ENCODE assay signal across 23 mouse cellular contexts in the genomic region with DNA sequence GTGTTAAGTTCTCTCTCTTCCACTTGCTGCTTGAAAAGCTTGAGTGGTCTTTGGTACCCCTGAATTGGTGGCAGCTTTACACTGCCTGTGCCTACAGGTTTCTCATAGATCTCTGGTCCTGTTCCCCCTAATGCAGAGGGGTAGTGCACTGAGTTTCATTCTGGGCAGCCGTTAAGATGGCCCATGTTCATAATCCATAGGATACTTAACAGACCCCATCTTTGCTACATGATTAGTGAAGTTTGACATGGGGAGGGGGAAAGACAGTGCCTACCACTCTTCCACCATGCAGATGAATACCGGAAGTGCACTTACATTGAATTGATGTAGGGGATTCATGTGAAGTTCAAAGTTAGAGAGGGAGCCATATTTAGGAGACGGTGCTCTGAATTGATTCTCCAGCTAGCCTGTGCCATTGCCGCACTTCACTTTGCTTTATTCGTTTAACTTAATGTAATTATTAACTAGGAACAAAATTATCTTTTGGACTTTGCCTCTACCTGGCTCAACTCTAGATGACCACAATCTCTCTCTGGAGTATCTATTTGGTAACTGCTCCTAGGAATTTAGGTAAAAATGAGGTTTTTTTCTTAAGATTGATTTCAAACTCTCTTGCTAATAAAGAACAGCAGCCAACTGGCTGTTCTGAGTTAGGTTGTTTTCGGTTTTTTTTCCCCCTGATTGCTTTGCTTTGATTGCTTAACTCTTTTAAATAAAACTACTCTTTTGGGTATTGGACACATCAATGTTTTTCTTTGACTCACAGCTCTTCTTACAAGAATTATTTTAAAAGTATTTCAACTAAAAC.
DNase-seq lines count a peak whose midpoint lies in the region; ATAC-seq and TF ChIP-seq lines count a peak whose summit lies in the region.
"Had no signal": no experiment of that assay in that cellular context is flagged by ENCODE, and none has a peak within 500 bp of the region (broad histone marks: within the 10 kb centered on the region; RNA-seq: fewer than 3 reads in every experiment).

No protein-coding gene starts in this region.

- TF ChIP-seq POLR2A in liver, adult 2 months (IDR thresholded peaks at IDR 0.05; ENCODE audit: extremely low read depth, insufficient read depth, low read length), result no peak

- no peak overlapping the region for H3K4me3 ChIP-seq in liver, adult 2 months (ENCODE audit: insufficient read depth, low read depth, low read length)
- no peak overlapping the region for H3K4me3 ChIP-seq in liver, embryonic 11.5 days (ENCODE audit: low read depth, low read length)
- H3K4me3 ChIP-seq in intestine, embryonic 14.5 days (ENCODE audit: low read depth, low read length), result no peak overlapping the region
- no peak overlapping the region for H3K4me3 ChIP-seq in intestine, postnatal 0 days (ENCODE audit: low read depth, low read length)
- no peak overlapping the region for H3K4me3 ChIP-seq in midbrain, embryonic 14.5 days (replicated peaks; ENCODE audit: low read depth, low read length)
- H3K4me3 ChIP-seq: embryonic facial prominence, embryonic 12.5 days; embryonic facial prominence, embryonic 15.5 days; gastrocnemius, adult 2 months; hindbrain, embryonic 12.5 days had no signal

- H3K9ac ChIP-seq in liver, adult 2 months (ENCODE audit: low read depth, low read length), result no peak overlapping the region
- H3K9ac ChIP-seq in liver, embryonic 11.5 days (ENCODE audit: low read depth, low read length), result no peak overlapping the region
- no peak overlapping the region for H3K9ac ChIP-seq in intestine, embryonic 14.5 days (ENCODE audit: low read length)
- H3K9ac ChIP-seq in intestine, postnatal 0 days (ENCODE audit: low read depth, low read length), result no peak overlapping the region
- no peak overlapping the region for H3K9ac ChIP-seq in midbrain, embryonic 14.5 days (replicated peaks; ENCODE audit: low read length)
- H3K9ac ChIP-seq: embryonic facial prominence, embryonic 12.5 days; embryonic facial prominence, embryonic 15.5 days; forebrain, postnatal 0 days; hindbrain, embryonic 12.5 days had no signal

- no peak for TF ChIP-seq CTCF in liver, adult 2 months (IDR thresholded peaks at IDR 0.05; ENCODE audit: low read depth, low read length)
- TF ChIP-seq CTCF in intestine, postnatal 0 days (IDR thresholded peaks at IDR 0.05; ENCODE audit: low read depth), result no peak

- H3K79me2 ChIP-seq in liver, adult 2 months (ENCODE audit: control insufficient read depth, insufficient read depth, low read length), result no peaks in the 10 kb centered on the region

- 30% methylated on average over 6 of the region's 6 CpGs for WGBS in liver, adult 2 months
- WGBS in liver, embryonic 11.5 days, result 78% methylated on average over 6 of the region's 6 CpGs
- 77% methylated on average over 6 of the region's 6 CpGs for WGBS in intestine, embryonic 14.5 days
- WGBS in intestine, postnatal 0 days, result 56% methylated on average over 6 of the region's 6 CpGs
- WGBS in midbrain, embryonic 14.5 days, result 93% methylated on average over 6 of the region's 6 CpGs

- H3K27me3 ChIP-seq in liver, adult 2 months (ENCODE audit: control insufficient read depth, insufficient read depth, low read length), result no peaks in the 10 kb centered on the region
- H3K27me3 ChIP-seq in liver, embryonic 11.5 days (replicated peaks; ENCODE audit: control insufficient read depth, insufficient read depth, low read length), result no peaks in the 10 kb centered on the region
- H3K27me3 ChIP-seq in intestine, embryonic 14.5 days (replicated peaks; ENCODE audit: control insufficient read depth, insufficient read depth, low read length), result no peaks in the 10 kb centered on the region
- H3K27me3 ChIP-seq in intestine, postnatal 0 days (replicated peaks; ENCODE audit: control insufficient read depth, insufficient read depth, low read length), result no peaks in the 10 kb centered on the region
- no peaks in the 10 kb centered on the region for H3K27me3 ChIP-seq in midbrain, embryonic 14.5 days (ENCODE audit: control insufficient read depth, insufficient read depth, low read length)
- H3K27me3 ChIP-seq: embryonic facial prominence, embryonic 12.5 days; embryonic facial prominence, embryonic 15.5 days; hindbrain, embryonic 12.5 days had no signal

- peak; percentile 3 for DNase-seq in kidney, adult 18-20 months
- no peak for DNase-seq in kidney, adult 11 months
- peak; percentile 92 for DNase-seq in liver, adult 2 months (ENCODE audit: extremely low read depth, low read depth, low spot score)
- no peak for DNase-seq in liver, embryonic 11.5 days (ENCODE audit: low spot score)
- no peak for DNase-seq in intestine, embryonic 14.5 days (ENCODE audit: low spot score)
- no peak for DNase-seq in midbrain, embryonic 14.5 days
- no peak for DNase-seq in spleen, adult 18-20 months
- DNase-seq: adrenal gland, adult 8-10 months; adrenal gland, postnatal 25 days; cerebellum, adult 11-12 months; cerebellum, adult 8-10 months; cerebellum, postnatal 10 days; forebrain, postnatal 0 days; gastrocnemius, adult 2 months; gastrocnemius, postnatal 14 days; heart, adult 11 months had no signal

- H3K36me3 ChIP-seq in liver, adult 2 months (ENCODE audit: control insufficient read depth, insufficient read depth, low read length), result no peaks in the 10 kb centered on the region
- no peaks in the 10 kb centered on the region for H3K36me3 ChIP-seq in liver, embryonic 11.5 days (ENCODE audit: control insufficient read depth, insufficient read depth, low read length)
- H3K36me3 ChIP-seq in intestine, embryonic 14.5 days (ENCODE audit: control insufficient read depth, insufficient read depth, low read length), result no peaks in the 10 kb centered on the region
- H3K36me3 ChIP-seq in intestine, postnatal 0 days (ENCODE audit: control insufficient read depth, insufficient read depth), result no peaks in the 10 kb centered on the region; the same call in 1 of the 2 replicates
- H3K36me3 ChIP-seq in midbrain, embryonic 14.5 days (ENCODE audit: control insufficient read depth, insufficient read depth, low read length), result no peaks in the 10 kb centered on the region
- H3K36me3 ChIP-seq: embryonic facial prominence, embryonic 12.5 days; hindbrain, embryonic 12.5 days had no signal

- H3K4me1 ChIP-seq in liver, adult 2 months (ENCODE audit: control insufficient read depth, insufficient read depth, low read length), result peaks cover 9% of the 10 kb centered on the region
- H3K4me1 ChIP-seq in liver, embryonic 11.5 days (replicated peaks; ENCODE audit: control insufficient read depth, insufficient read depth, low read length), result no peaks in the 10 kb centered on the region
- H3K4me1 ChIP-seq in intestine, embryonic 14.5 days (replicated peaks; ENCODE audit: control insufficient read depth, insufficient read depth, low read length), result no peaks in the 10 kb centered on the region
- H3K4me1 ChIP-seq in intestine, postnatal 0 days (replicated peaks; ENCODE audit: control insufficient read depth, insufficient read depth, low read length), result no peaks in the 10 kb centered on the region
- no peaks in the 10 kb centered on the region for H3K4me1 ChIP-seq in midbrain, embryonic 14.5 days (ENCODE audit: control insufficient read depth, insufficient read depth, low read length)
- H3K4me1 ChIP-seq: embryonic facial prominence, embryonic 12.5 days; embryonic facial prominence, embryonic 15.5 days; hindbrain, embryonic 12.5 days had no signal

- no peak overlapping the region for H3K27ac ChIP-seq in liver, adult 2 months (replicated peaks; ENCODE audit: insufficient read depth, low read depth, low read length)
- no peak overlapping the region for H3K27ac ChIP-seq in liver, embryonic 11.5 days (ENCODE audit: low read depth, low read length)
- no peak overlapping the region for H3K27ac ChIP-seq in intestine, embryonic 14.5 days (ENCODE audit: low read depth)
- no peak overlapping the region for H3K27ac ChIP-seq in intestine, postnatal 0 days (ENCODE audit: low read depth, low read length)
- no peak overlapping the region for H3K27ac ChIP-seq in midbrain, embryonic 14.5 days (replicated peaks; ENCODE audit: low read depth, low read length)
- H3K27ac ChIP-seq: embryonic facial prominence, embryonic 12.5 days; embryonic facial prominence, embryonic 15.5 days; gastrocnemius, adult 2 months; hindbrain, embryonic 12.5 days had no signal

- H3K4me2 ChIP-seq in liver, embryonic 11.5 days, result no peak overlapping the region
- H3K4me2 ChIP-seq in intestine, embryonic 14.5 days (ENCODE audit: low read length), result no peak overlapping the region
- H3K4me2 ChIP-seq in intestine, postnatal 0 days (replicated peaks; ENCODE audit: low read depth), result 0 out of 2 replicates have a peak overlapping the region, but pooled peaks have one; percentile 21
- no peak overlapping the region for H3K4me2 ChIP-seq in midbrain, embryonic 14.5 days (ENCODE audit: low read length)
- H3K4me2 ChIP-seq: embryonic facial prominence, embryonic 12.5 days; embryonic facial prominence, embryonic 15.5 days; heart, embryonic 11.5 days; hindbrain, embryonic 12.5 days had no signal

- H3K9me3 ChIP-seq in liver, embryonic 11.5 days (ENCODE audit: control insufficient read depth, low read length), result no peaks in the 10 kb centered on the region
- no peaks in the 10 kb centered on the region for H3K9me3 ChIP-seq in intestine, embryonic 14.5 days (ENCODE audit: control insufficient read depth, low read length)
- H3K9me3 ChIP-seq in intestine, postnatal 0 days (ENCODE audit: control insufficient read depth), result no peaks in the 10 kb centered on the region
- no peaks in the 10 kb centered on the region for H3K9me3 ChIP-seq in midbrain, embryonic 14.5 days (ENCODE audit: control insufficient read depth, low read length)
- H3K9me3 ChIP-seq: embryonic facial prominence, embryonic 12.5 days; embryonic facial prominence, embryonic 15.5 days; hindbrain, embryonic 12.5 days had no signal

- no peak for ATAC-seq in liver, embryonic 11.5 days (replicated peaks; ENCODE audit: low FRiP score)
- ATAC-seq in intestine, embryonic 14.5 days (replicated peaks; ENCODE audit: low FRiP score, low TSS enrichment, low read depth), result 0 out of 2 replicates have a peak, but pooled peaks have one; percentile 66
- ATAC-seq in intestine, postnatal 0 days, result no peak
- ATAC-seq in midbrain, embryonic 14.5 days (ENCODE audit: low FRiP score, low TSS enrichment), result no peak
- ATAC-seq: activated CD4-positive, CD25-positive, alpha-beta regulatory T cell, adult 4 months; forebrain, embryonic 14.5 days; forebrain, postnatal 0 days had no signal

Comparison
In these comparisons a context has a peak if more than half of its experiments do, and no peak if none do; other contexts are left out.
1. DNase-seq: peak in kidney, adult 18-20 months (single experiment) and liver, adult 2 months (single experiment); none in kidney, adult 11 months (single experiment), liver, embryonic 11.5 days (single experiment), intestine, embryonic 14.5 days (single experiment), midbrain, embryonic 14.5 days (single experiment) and spleen, adult 18-20 months (0 of 2).